Mouse (Mus musculus): ENCODE results near the gene Zgpat. TPM values are rescaled to one million over a fixed set of nuclear protein-coding genes. Genes with fewer than 3 reads are reported as not detected.

Gene Zgpat
- polyA plus RNA-seq, 2 experiments, result 37.3 to 57.4 TPM

- H3K27me3 ChIP-seq (ENCODE audit: control insufficient read depth, insufficient read depth, low read length), result no peaks in the 10 kb centered on the region
- no peak for ATAC-seq (ENCODE audit: low FRiP score, low read depth)
- 92% methylated on average over 4 of the region's 4 CpGs for WGBS
- no peak overlapping the region; the same call in 1 of the 2 replicates for H3K9ac ChIP-seq (ENCODE audit: low read depth, low read length, severe bottlenecking)
- H3K4me2 ChIP-seq (replicated peaks; ENCODE audit: low read depth, low read length, severe bottlenecking), result no peak overlapping the region
- DNase-seq (ENCODE audit: low spot score), result peak; percentile 63
- no peaks in the 10 kb centered on the region for H3K9me3 ChIP-seq (ENCODE audit: control insufficient read depth, low read length)
- no peaks in the 10 kb centered on the region for H3K4me1 ChIP-seq (ENCODE audit: control insufficient read depth, insufficient read depth, low read length)
- peaks cover 75% of the 10 kb centered on the region for H3K36me3 ChIP-seq (ENCODE audit: control insufficient read depth, insufficient read depth, low read length)
- TF ChIP-seq POLR2A (IDR thresholded peaks at IDR 0.05; ENCODE audit: borderline replicate concordance, extremely low read depth, insufficient read depth, insufficient read length), result no peak
- no peak overlapping the region for H3K4me3 ChIP-seq (replicated peaks; ENCODE audit: low read length)
- no peak overlapping the region for H3K27ac ChIP-seq (replicated peaks; ENCODE audit: low read depth, low read length)
Observed at GRCm38 (mm10) chr2:181384919-181385391, 20.2 kb downstream of the Zgpat start.

DNA sequence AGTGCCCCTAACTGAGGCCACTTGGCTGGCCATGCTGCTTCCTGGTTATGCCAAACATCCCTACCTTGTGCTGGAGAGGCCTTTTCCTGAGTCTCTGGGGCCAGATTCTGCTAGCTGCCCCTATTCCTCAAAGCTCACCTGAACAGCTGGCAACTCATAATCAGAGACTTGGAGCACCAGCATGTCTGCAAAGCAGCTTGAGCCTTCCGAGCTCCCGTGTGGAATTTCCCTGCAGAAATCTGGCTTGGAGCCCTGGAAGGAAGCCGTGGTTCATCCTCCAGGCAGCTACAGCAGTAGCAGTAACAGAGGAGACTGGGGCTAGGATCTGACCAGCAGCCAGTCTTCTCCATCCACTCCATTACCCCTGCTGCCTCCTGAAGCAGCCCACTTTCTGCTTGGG is 21.2 kb downstream of the Zgpat start:
- Histone ChIP-seq H3K4me2 (replicated peaks; ENCODE audit: low read depth, low read length, severe bottlenecking) (no peak overlapping the region), H3K36me3 (ENCODE audit: control insufficient read depth, insufficient read depth, low read length) (peaks cover 66% of the 10 kb centered on the region), H3K9me3 (ENCODE audit: control insufficient read depth, low read length) (no peaks in the 10 kb centered on the region), H3K27ac (replicated peaks; ENCODE audit: low read depth, low read length) (0 out of 2 replicates have a peak overlapping the region, but pooled peaks have one; percentile 8), H3K4me3 (replicated peaks; ENCODE audit: low read length) (no peak overlapping the region), H3K9ac (ENCODE audit: low read depth, low read length, severe bottlenecking) (no peak overlapping the region), H3K4me1 (ENCODE audit: control insufficient read depth, insufficient read depth, low read length) (no peaks in the 10 kb centered on the region), H3K27me3 (ENCODE audit: control insufficient read depth, insufficient read depth, low read length) (no peaks in the 10 kb centered on the region)
- ATAC-seq (ENCODE audit: low FRiP score, low read depth), result no peak
- no peak for TF ChIP-seq POLR2A (IDR thresholded peaks at IDR 0.05; ENCODE audit: borderline replicate concordance, extremely low read depth, insufficient read depth, insufficient read length)
- DNase-seq (ENCODE audit: low spot score), result no peak
- WGBS, result 75% methylated on average over 3 of the region's 3 CpGs

- no peak for ATAC-seq (ENCODE audit: low FRiP score, low read depth)
- TF ChIP-seq POLR2A (IDR thresholded peaks at IDR 0.05; ENCODE audit: borderline replicate concordance, extremely low read depth, insufficient read depth, insufficient read length), result no peak
- WGBS, result 83% methylated on average over 3 of the region's 4 CpGs
- Histone ChIP-seq H3K4me1 (ENCODE audit: control insufficient read depth, insufficient read depth, low read length) (no peaks in the 10 kb centered on the region), H3K9me3 (ENCODE audit: control insufficient read depth, low read length) (no peaks in the 10 kb centered on the region), H3K27ac (replicated peaks; ENCODE audit: low read depth, low read length) (no peak overlapping the region), H3K36me3 (ENCODE audit: control insufficient read depth, insufficient read depth, low read length) (peaks cover 60% of the 10 kb centered on the region), H3K4me3 (replicated peaks; ENCODE audit: low read length) (no peak overlapping the region), H3K9ac (ENCODE audit: low read depth, low read length, severe bottlenecking) (no peak overlapping the region), H3K4me2 (replicated peaks; ENCODE audit: low read depth, low read length, severe bottlenecking) (no peak overlapping the region), H3K27me3 (ENCODE audit: control insufficient read depth, insufficient read depth, low read length) (no peaks in the 10 kb centered on the region)
- DNase-seq (ENCODE audit: low spot score), result no peak
Observed at GRCm38 (mm10) chr2:181386663-181387210, 22.0 kb downstream of the Zgpat start.

GRCm38 (mm10) chr2:181390136-181390870 is 25.6 kb downstream of the Zgpat start:
- Histone ChIP-seq H3K27me3 (ENCODE audit: control insufficient read depth, insufficient read depth, low read length) (no peaks in the 10 kb centered on the region), H3K4me2 (replicated peaks; ENCODE audit: low read depth, low read length, severe bottlenecking) (no peak overlapping the region), H3K4me1 (ENCODE audit: control insufficient read depth, insufficient read depth, low read length) (no peaks in the 10 kb centered on the region), H3K4me3 (replicated peaks; ENCODE audit: low read length) (no peak overlapping the region), H3K9ac (ENCODE audit: low read depth, low read length, severe bottlenecking) (no peak overlapping the region), H3K27ac (replicated peaks; ENCODE audit: low read depth, low read length) (no peak overlapping the region), H3K36me3 (ENCODE audit: control insufficient read depth, insufficient read depth, low read length) (peaks cover 25% of the 10 kb centered on the region), H3K9me3 (ENCODE audit: control insufficient read depth, low read length) (no peaks in the 10 kb centered on the region)
- ATAC-seq (ENCODE audit: low FRiP score, low read depth), result no peak
- DNase-seq (ENCODE audit: low spot score), result no peak
- WGBS, result 76% methylated on average over 4 of the region's 4 CpGs
- no peak for TF ChIP-seq POLR2A (IDR thresholded peaks at IDR 0.05; ENCODE audit: borderline replicate concordance, extremely low read depth, insufficient read depth, insufficient read length)

- 90% methylated on average over 15 of the region's 15 CpGs for WGBS
- ATAC-seq (ENCODE audit: low FRiP score, low read depth) (no peak), DNase-seq (ENCODE audit: low spot score) (no peak)
- Histone ChIP-seq H3K9me3 (ENCODE audit: control insufficient read depth, low read length) (no peaks in the 10 kb centered on the region), H3K9ac (ENCODE audit: low read depth, low read length, severe bottlenecking) (no peak overlapping the region), H3K4me3 (replicated peaks; ENCODE audit: low read length) (no peak overlapping the region), H3K27me3 (ENCODE audit: control insufficient read depth, insufficient read depth, low read length) (no peaks in the 10 kb centered on the region), H3K4me1 (ENCODE audit: control insufficient read depth, insufficient read depth, low read length) (no peaks in the 10 kb centered on the region), H3K36me3 (ENCODE audit: control insufficient read depth, insufficient read depth, low read length) (peaks cover 18% of the 10 kb centered on the region), H3K27ac (replicated peaks; ENCODE audit: low read depth, low read length) (no peak overlapping the region), H3K4me2 (replicated peaks; ENCODE audit: low read depth, low read length, severe bottlenecking) (no peak overlapping the region)
- no peak for TF ChIP-seq POLR2A (IDR thresholded peaks at IDR 0.05; ENCODE audit: borderline replicate concordance, extremely low read depth, insufficient read depth, insufficient read length)
Observed at GRCm38 (mm10) chr2:181391022-181391421, 26.3 kb downstream of the Zgpat start.

All from limb, embryonic 14.5 days (tissue).